Mouse (Mus musculus): Measurements from ENCODE around the gene Tmbim1. TPM values are rescaled to one million over a fixed set of nuclear protein-coding genes. Genes with fewer than 3 reads are reported as not detected.

Tmbim1 gene
- total and polyA plus RNA-seq, 3 experiments, result 18.7 to 110 (median 19.7) TPM

DNA sequence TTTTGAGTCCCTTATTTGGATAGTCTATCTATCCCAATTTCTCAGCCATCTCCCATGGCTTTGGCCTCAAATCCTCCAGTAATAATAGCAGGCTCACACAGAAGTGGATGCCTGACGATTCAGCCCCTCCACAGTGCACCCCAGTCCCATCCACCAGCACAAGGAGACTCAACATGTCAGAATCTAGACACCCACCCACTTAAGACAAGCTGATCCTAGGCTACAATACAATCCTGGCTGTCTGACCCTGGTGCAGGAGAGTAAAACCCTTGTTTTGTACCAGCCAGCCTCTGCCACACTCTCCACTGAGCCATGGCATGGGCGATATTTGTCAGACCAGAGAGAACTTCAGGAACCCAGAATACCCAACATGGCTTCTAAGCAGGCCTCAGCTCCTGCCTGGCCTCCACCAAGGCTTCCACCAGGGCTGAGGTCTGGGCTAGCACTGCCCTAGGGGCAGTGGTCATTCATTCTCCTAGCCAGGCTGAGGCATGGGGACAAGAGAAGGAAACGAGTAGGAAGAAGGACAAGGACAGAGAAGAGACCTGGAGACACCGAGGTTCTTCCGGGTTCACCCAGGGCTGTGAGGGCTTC, 7.2 kb downstream of the Tmbim1 start:
- H3K27me3 ChIP-seq (ENCODE audit: insufficient read depth, low read length), result no peaks in the 10 kb centered on the region
- H3K9me3 ChIP-seq (replicated peaks), result no peaks in the 10 kb centered on the region
- H3K4me3 ChIP-seq (ENCODE audit: low read depth, low read length), result no peak overlapping the region
- ATAC-seq (ENCODE audit: extremely low read depth, insufficient number of reproducible peaks, low FRiP score, poor library complexity, severe bottlenecking) (no peak), DNase-seq (ENCODE audit: low spot score) (no peak)
- TF ChIP-seq GATA1 (IDR thresholded peaks at IDR 0.05; ENCODE audit: borderline replicate concordance, low read length), result no peak
- no peak for TF ChIP-seq POLR2AphosphoS5 (IDR thresholded peaks at IDR 0.05; ENCODE audit: insufficient replicate concordance, low read depth, low read length)
- no peak for TF ChIP-seq GATA2 (IDR thresholded peaks at IDR 0.05; ENCODE audit: borderline replicate concordance, low read depth, low read length)
- TF ChIP-seq CTCF (IDR thresholded peaks at IDR 0.05; ENCODE audit: low read depth, low read length), result no peak
- TF ChIP-seq TAL1 (conservative IDR thresholded peaks at IDR 0.05; ENCODE audit: low read depth, low read length), result no peak
- H3K36me3 ChIP-seq (replicated peaks), result peaks cover 84% of the 10 kb centered on the region
- peaks cover 67% of the 10 kb centered on the region for H3K4me1 ChIP-seq (ENCODE audit: insufficient read depth, low read depth, low read length)

DNA sequence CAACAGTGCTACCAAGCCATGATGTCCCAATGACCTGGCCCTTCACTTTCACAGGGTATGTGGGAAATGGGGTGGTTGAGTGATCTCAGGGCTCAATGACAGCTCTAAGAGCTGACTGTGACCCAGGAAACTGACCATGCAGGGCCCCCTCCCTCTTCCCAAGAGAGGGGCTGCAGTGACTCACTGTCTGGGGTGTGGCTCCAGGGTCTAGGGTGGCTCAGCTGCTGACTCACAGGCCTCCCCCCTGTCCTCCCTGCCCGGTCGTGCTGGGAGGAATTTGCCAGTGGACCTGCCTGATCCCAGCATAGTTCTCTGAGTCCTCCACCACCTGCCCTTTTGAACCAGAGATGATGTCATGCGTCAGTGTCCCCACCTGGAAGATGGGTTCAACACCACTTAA, 8.2 kb downstream of the Tmbim1 start:
- H3K36me3 ChIP-seq (replicated peaks), result peaks cover 87% of the 10 kb centered on the region
- ATAC-seq (ENCODE audit: extremely low read depth, insufficient number of reproducible peaks, low FRiP score, poor library complexity, severe bottlenecking), result no peak; the same call in 1 of the 2 replicates
- no peak for TF ChIP-seq TAL1 (conservative IDR thresholded peaks at IDR 0.05; ENCODE audit: low read depth, low read length)
- no peak for TF ChIP-seq GATA2 (IDR thresholded peaks at IDR 0.05; ENCODE audit: borderline replicate concordance, low read depth, low read length)
- no peak for TF ChIP-seq CTCF (IDR thresholded peaks at IDR 0.05; ENCODE audit: low read depth, low read length)
- TF ChIP-seq GATA1 (IDR thresholded peaks at IDR 0.05; ENCODE audit: borderline replicate concordance, low read length), result no peak
- TF ChIP-seq POLR2AphosphoS5 (IDR thresholded peaks at IDR 0.05; ENCODE audit: insufficient replicate concordance, low read depth, low read length), result no peak

DNA sequence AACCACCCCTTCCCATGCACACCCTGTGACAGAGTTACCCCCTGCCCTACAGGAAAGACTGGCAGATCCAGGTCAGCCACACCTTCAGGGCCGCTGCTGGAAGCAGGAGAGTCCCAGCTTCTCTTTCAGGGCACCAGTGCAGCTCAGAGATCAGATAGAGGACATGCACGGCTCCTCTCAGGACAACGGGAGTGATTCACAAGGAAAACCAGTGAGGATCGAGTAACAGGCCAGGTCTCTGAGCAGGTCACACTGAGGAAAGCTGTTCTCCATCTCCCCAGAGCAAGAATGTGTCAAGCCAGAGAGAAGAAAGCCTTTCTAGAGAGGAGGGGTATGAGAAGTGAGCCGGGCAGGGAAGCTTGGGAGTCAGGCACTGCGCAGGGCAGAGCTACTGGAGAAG, 8.9 kb downstream of the Tmbim1 start:
- Histone ChIP-seq H3K4me3 (ENCODE audit: low read depth, low read length) (peak overlapping the region; percentile 67; the same call in 1 of the 2 replicates), H3K36me3 (replicated peaks) (peaks cover 87% of the 10 kb centered on the region), H3K27me3 (ENCODE audit: insufficient read depth, low read length) (no peaks in the 10 kb centered on the region), H3K4me1 (ENCODE audit: insufficient read depth, low read depth, low read length) (peaks cover 56% of the 10 kb centered on the region), H3K9me3 (replicated peaks) (no peaks in the 10 kb centered on the region)
- TF ChIP-seq TAL1 (conservative IDR thresholded peaks at IDR 0.05; ENCODE audit: low read depth, low read length), result no peak
- no peak for TF ChIP-seq POLR2AphosphoS5 (IDR thresholded peaks at IDR 0.05; ENCODE audit: insufficient replicate concordance, low read depth, low read length)
- TF ChIP-seq CTCF (IDR thresholded peaks at IDR 0.05; ENCODE audit: low read depth, low read length), result no peak
- ATAC-seq (ENCODE audit: extremely low read depth, insufficient number of reproducible peaks, low FRiP score, poor library complexity, severe bottlenecking) (no peak), DNase-seq (ENCODE audit: low spot score) (no peak)

More for the DNA sequence above, 8.2 kb downstream of the Tmbim1 start:
- DNase-seq (ENCODE audit: low spot score), result no peak
- no peaks in the 10 kb centered on the region for H3K27me3 ChIP-seq (ENCODE audit: insufficient read depth, low read length)
- no peaks in the 10 kb centered on the region for H3K9me3 ChIP-seq (replicated peaks)
- H3K4me3 ChIP-seq (ENCODE audit: low read depth, low read length), result peak overlapping the region; percentile 7; the same call in 1 of the 2 replicates
- H3K4me1 ChIP-seq (ENCODE audit: insufficient read depth, low read depth, low read length), result peaks cover 57% of the 10 kb centered on the region

DNA sequence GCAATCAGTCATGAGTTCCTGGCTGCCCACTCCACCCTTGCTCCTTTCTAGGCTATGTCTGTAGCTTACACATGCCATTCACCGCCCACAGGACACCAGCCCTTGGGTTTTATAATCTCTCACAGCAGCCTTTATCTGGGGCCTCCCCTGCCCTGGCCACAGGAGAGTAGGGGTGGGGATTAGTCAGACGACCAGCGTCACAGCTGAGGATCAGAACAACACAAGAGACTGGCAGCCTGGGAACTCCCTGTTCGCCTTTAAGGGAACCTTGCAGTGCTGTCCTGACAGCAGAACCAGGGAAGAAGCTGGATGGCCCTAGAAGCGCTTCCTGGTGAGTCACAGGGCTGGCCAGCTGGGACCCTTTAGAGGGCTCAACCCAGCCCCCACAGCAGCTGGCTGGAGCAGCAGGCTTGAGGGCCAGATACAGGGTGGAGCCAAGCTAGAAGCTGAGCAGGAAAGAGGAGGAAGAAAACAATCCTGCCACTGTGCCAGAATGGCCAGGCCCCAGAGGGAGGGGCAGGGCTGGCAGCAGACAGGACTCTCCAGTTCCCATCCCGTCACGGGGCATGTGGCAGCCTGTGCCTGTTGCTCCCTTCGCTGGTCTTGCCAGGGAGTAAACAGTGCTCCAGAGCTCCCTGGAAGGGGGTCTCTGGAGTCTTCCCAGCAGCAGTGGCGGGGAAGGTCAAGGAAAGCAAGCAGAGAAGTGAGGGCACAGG, 9.8 kb downstream of the Tmbim1 start:
- peak; percentile 89 for ATAC-seq (ENCODE audit: extremely low read depth, insufficient number of reproducible peaks, low FRiP score, poor library complexity, severe bottlenecking)
- peaks cover 87% of the 10 kb centered on the region for H3K36me3 ChIP-seq (replicated peaks)
- H3K9me3 ChIP-seq (replicated peaks), result no peaks in the 10 kb centered on the region
- H3K27me3 ChIP-seq (ENCODE audit: insufficient read depth, low read length), result no peaks in the 10 kb centered on the region
- TF ChIP-seq POLR2AphosphoS5 (IDR thresholded peaks at IDR 0.05; ENCODE audit: insufficient replicate concordance, low read depth, low read length), result no peak
- peak; percentile 59 for TF ChIP-seq TAL1 (conservative IDR thresholded peaks at IDR 0.05; ENCODE audit: low read depth, low read length)
- peaks cover 54% of the 10 kb centered on the region for H3K4me1 ChIP-seq (ENCODE audit: insufficient read depth, low read depth, low read length)
- peak overlapping the region; percentile 67; the same call in 1 of the 2 replicates for H3K4me3 ChIP-seq (ENCODE audit: low read depth, low read length)
- peak; percentile 88 for DNase-seq (ENCODE audit: low spot score)

DNA sequence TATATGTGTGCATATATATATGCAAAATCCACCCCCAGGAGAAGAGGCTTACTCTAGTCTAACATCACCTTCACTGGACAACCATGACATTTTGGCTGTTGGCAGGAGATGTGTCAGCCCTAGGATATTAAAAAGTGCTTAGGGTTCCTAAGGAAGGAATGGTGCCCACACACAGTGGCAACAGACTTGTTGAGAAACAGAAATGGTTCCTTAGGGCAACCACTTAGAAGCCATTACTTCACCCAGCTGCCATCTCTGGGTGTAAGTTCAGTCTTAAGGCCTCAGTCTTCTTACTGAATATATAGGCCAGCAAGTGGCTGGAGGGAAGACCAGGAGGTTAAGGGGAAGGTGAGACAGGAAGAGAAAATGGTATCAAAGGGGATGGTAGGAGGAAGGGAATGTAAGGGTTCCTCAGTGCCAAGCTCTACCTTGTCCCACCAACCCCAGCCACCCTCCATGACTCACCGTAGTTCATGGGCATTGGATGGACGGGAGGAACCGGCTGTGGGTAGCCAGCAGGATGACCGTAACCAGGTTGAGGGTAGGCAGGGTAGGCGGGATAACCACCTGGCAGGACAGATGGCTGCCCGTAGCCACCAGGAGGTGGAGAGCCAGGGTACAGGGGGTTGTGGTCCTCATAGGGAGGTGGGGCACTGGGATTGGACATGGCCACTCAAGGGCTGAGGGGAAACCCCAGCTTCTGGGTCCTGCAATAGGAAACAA, 10.5 kb downstream of the Tmbim1 start:
- Histone ChIP-seq H3K9me3 (replicated peaks) (no peaks in the 10 kb centered on the region), H3K4me3 (ENCODE audit: low read depth, low read length) (peak overlapping the region; percentile 67; the same call in 1 of the 2 replicates), H3K4me1 (ENCODE audit: insufficient read depth, low read depth, low read length) (peaks cover 56% of the 10 kb centered on the region), H3K27me3 (ENCODE audit: insufficient read depth, low read length) (no peaks in the 10 kb centered on the region), H3K36me3 (replicated peaks) (peaks cover 93% of the 10 kb centered on the region)
- ATAC-seq (ENCODE audit: extremely low read depth, insufficient number of reproducible peaks, low FRiP score, poor library complexity, severe bottlenecking), result no peak
- DNase-seq (ENCODE audit: low spot score), result no peak
- TF ChIP-seq TAL1 (conservative IDR thresholded peaks at IDR 0.05; ENCODE audit: low read depth, low read length) (no peak), POLR2AphosphoS5 (IDR thresholded peaks at IDR 0.05; ENCODE audit: insufficient replicate concordance, low read depth, low read length) (no peak), GATA2 (IDR thresholded peaks at IDR 0.05; ENCODE audit: borderline replicate concordance, low read depth, low read length) (no peak), CTCF (IDR thresholded peaks at IDR 0.05; ENCODE audit: low read depth, low read length) (no peak), GATA1 (IDR thresholded peaks at IDR 0.05; ENCODE audit: borderline replicate concordance, low read length) (no peak)

DNA sequence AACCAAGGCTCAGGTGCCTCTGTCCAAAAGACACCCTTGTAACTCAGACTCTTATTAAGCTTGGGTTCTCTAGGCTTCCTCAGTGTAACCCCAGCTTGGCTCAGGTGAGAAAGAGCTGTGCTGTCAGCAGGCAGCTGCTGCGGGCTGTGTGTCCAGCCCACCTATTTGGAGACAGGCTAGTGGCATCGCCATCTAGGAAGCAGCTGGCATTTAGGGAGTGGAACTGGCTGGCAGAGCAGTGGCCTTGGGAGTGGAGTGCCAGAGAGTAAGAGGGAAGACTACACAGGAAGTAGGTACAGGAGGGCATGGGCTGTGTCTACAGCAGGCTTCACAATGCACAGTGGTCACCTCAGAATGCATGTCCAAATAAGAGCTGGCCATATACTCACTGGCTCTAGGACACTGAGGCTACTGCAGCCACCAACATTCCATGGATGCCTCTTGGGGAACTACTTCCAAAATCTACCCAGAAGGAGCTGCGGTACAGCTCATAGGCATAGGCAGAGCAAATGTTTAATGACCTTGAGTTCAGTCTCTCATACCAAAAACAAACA, 11.3 kb downstream of the Tmbim1 start:
- ATAC-seq (ENCODE audit: extremely low read depth, insufficient number of reproducible peaks, low FRiP score, poor library complexity, severe bottlenecking) (no peak), DNase-seq (ENCODE audit: low spot score) (no peak)
- Histone ChIP-seq H3K36me3 (replicated peaks) (peaks cover 94% of the 10 kb centered on the region), H3K4me1 (ENCODE audit: insufficient read depth, low read depth, low read length) (peaks cover 56% of the 10 kb centered on the region), H3K9me3 (replicated peaks) (no peaks in the 10 kb centered on the region), H3K4me3 (ENCODE audit: low read depth, low read length) (no peak overlapping the region), H3K27me3 (ENCODE audit: insufficient read depth, low read length) (no peaks in the 10 kb centered on the region)
- no peak for TF ChIP-seq TAL1 (conservative IDR thresholded peaks at IDR 0.05; ENCODE audit: low read depth, low read length)
- no peak for TF ChIP-seq GATA1 (IDR thresholded peaks at IDR 0.05; ENCODE audit: borderline replicate concordance, low read length)
- TF ChIP-seq POLR2AphosphoS5 (IDR thresholded peaks at IDR 0.05; ENCODE audit: insufficient replicate concordance, low read depth, low read length), result no peak
- no peak for TF ChIP-seq GATA2 (IDR thresholded peaks at IDR 0.05; ENCODE audit: borderline replicate concordance, low read depth, low read length)
